Mouse (Mus musculus): ENCODE measurements around the gene Josd1.

Josd1 gene

GRCm38 (mm10) chr15:79658531-79659375, 29.0 kb downstream of the Josd1 start, which contains the start of the genes Fam227a and Cby1:
Gene Fam227a (minus strand): TSS chr15:79658956.
Gene Cby1 (plus strand): TSS chr15:79659199.
- DNase-seq (ENCODE audit: low spot score), result peak; percentile 95

DNA sequence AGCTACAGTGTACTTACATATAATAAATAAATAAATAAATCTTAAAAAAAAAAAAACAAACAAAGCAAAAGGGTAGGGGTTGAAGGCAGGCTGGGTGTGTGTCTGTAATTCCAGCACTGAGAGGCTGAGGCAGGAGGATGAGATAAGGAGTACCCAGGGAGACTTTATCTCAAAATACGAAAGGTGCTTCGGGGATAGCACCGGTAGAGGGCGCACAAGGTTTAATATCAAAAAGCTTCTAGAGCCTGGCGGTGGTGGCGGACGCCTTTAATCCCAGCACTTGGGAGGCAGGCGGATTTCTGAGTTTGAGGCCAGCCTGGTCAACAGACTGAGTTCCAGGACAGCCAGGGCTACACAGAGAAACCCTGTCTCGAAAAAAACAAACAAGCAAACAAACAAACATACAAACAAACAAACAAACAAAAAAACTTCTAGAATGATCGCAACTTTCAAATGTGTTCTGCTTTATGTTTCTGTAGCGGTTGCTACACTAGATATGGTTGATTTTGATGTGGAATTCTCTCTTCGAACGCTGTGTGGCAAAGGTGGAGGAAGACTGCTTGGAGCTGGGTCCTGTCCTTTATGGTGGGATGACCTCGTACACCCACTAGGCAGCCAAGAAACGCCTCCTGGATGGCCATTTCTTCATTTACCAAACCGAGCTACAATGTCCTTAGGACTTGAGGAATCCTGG, 29.7 kb downstream of the Josd1 start:
- peak; percentile 92 for DNase-seq (ENCODE audit: low spot score)

DNA sequence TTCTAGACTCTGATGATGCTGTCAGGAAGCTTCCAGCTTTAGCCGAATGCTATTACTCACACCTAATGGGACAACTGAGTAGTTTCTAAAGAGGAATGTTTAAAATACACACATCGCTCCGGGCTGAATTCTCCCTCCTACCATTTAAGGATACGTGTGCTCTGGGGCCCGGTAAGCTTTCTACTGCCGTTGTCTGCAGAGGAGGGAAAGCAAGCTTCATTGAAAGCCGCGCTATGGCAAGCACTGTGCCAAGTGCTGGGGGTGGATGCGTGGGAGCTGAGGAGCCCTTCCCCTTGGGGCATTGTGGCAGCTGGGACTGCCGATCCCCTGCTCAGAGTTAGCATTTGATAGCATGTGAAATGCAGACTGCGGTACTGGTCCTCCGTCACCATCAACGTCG, 31.3 kb downstream of the Josd1 start:
- peak; percentile 42 for DNase-seq (ENCODE audit: low spot score)

GRCm38 (mm10) chr15:79651481-79651880, 36.2 kb downstream of the Josd1 start:
- no peak for DNase-seq (ENCODE audit: low spot score)

DNA sequence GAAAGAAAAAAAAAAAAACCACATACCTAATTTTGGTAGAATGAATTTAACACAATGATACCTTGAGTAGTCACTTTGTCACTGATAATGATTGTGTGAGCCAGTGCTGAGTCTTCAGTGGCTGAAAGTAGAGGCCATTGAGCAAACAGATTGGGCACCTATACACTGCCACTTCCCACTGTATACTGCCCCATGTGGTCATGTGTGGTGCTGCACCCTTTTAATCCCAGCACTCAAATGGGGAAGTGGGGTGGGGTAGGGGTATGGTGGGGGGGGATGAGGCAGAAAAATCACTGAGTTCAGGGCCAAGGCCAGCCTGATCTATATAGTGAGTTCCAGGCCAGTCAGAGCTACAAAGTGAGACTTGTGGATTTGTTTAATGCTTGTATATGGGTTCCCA, 37.1 kb downstream of the Josd1 start:
- DNase-seq (ENCODE audit: low spot score), result peak; percentile 46

GRCm38 (mm10) chr15:79648130-79648529, 39.6 kb downstream of the Josd1 start:
- DNase-seq (ENCODE audit: low spot score), result no peak

- no peak for DNase-seq (ENCODE audit: low spot score)
These were observed 42.2 kb downstream of the Josd1 start for GRCm38 (mm10) chr15:79645483-79645882.

GRCm38 (mm10) chr15:79641135-79641817, 46.4 kb downstream of the Josd1 start:
- no peak for DNase-seq (ENCODE audit: low spot score)

- DNase-seq (ENCODE audit: low spot score), result no peak
These were observed 57.2 kb downstream of the Josd1 start for GRCm38 (mm10) chr15:79630471-79630870.
